Mouse (Mus musculus) heart, postnatal 0 days (tissue): ENCODE data around the gene Rabgap1l.

Experiments used
- CTCF ChIP-seq: IDR thresholded peaks from 2 replicates; pipeline ENCODE4 v1.5.1; 2016; ENCODE audit warnings: antibody characterized with exemption, control low read depth, low read depth
- EP300 ChIP-seq: IDR thresholded peaks from 2 replicates; pipeline ENCODE4 v1.6.1; 2016; ENCODE audit warnings: antibody characterized with exemption, low read depth

DNA sequence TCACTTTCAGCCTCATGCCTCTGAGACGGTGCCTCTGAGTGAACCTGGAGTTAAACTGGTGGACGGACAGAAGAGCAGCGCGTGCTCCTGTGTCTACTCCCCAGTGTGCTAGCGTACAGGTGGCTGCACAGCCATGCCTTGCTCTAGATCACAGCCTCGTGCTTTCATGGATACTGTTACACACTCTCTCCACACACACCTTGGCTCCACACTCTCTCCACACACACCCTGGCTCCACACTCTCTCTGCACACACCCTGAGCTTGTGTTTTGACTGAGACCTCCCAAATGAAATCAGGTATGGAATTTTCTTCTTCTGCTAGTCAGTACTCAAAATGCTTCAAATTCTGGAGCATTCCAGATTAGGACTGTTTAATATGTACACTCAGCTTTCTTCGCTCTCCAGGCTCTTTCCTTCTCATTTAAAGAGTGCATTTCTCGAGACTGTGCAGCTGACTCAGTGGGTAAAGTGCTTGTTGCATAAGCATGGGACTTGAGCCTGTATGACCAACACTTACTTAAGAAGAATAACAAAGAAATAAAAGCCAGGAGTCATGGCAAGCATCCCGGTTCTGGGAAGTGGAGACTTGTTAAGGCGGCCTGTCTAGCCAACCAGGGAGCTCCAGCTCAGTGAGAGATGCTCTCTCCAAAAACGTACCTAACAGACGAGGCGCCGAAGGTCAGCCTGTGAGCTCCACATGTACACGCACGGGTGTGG is 529.2 kb downstream of the Rabgap1l start:
- no peak for TF ChIP-seq CTCF
- no peak for TF ChIP-seq EP300
